9 mouse cellular contexts compared by ENCODE assay signal in genomic region chr11:120629911-120630310, GRCm38 (mm10). TPM values are rescaled to one million over a fixed set of nuclear protein-coding genes. Genes with fewer than 3 reads are reported as not detected.
DNase-seq lines count a peak whose midpoint lies in the region; ATAC-seq and TF ChIP-seq lines count a peak whose summit lies in the region.
"Had no signal": no experiment of that assay in that cellular context is flagged by ENCODE, and none has a peak within 500 bp of the region (broad histone marks: within the 10 kb centered on the region; RNA-seq: fewer than 3 reads in every experiment).

No protein-coding gene starts in this region.

- H3K27me3 ChIP-seq in forebrain, embryonic 11.5 days (ENCODE audit: control insufficient read depth, insufficient read depth, low read length), result no peaks in the 10 kb centered on the region; the same call in 1 of the 2 replicates
- H3K27me3 ChIP-seq in forebrain, embryonic 15.5 days, result no peaks in the 10 kb centered on the region
- H3K27me3 ChIP-seq: Patski had no signal

- peaks cover 5% of the 10 kb centered on the region; the same call in 1 of the 2 replicates for H3K36me3 ChIP-seq in forebrain, embryonic 11.5 days (ENCODE audit: control insufficient read depth, insufficient read depth, low read length)
- peaks cover 22% of the 10 kb centered on the region for H3K36me3 ChIP-seq in forebrain, embryonic 15.5 days

- 0 out of 2 replicates have a peak overlapping the region, but pooled peaks have one; percentile 29 for H3K9ac ChIP-seq in forebrain, embryonic 11.5 days (ENCODE audit: low read length)
- H3K9ac ChIP-seq in forebrain, embryonic 15.5 days (replicated peaks), result no peak overlapping the region

- H3K9me3 ChIP-seq in forebrain, embryonic 11.5 days (ENCODE audit: control insufficient read depth, low read length), result no peaks in the 10 kb centered on the region
- H3K9me3 ChIP-seq in forebrain, embryonic 15.5 days, result no peaks in the 10 kb centered on the region

- H3K4me1 ChIP-seq in forebrain, embryonic 11.5 days (replicated peaks; ENCODE audit: control insufficient read depth, insufficient read depth, low read length), result peaks cover 22% of the 10 kb centered on the region
- H3K4me1 ChIP-seq in forebrain, embryonic 15.5 days, result peaks cover 45% of the 10 kb centered on the region
- peaks cover 51% of the 10 kb centered on the region for H3K4me1 ChIP-seq in bone marrow macrophage, adult 2 months (ENCODE audit: control insufficient read depth, insufficient read depth, low read length)

- 22% methylated on average over 7 of the region's 7 CpGs for WGBS in forebrain, embryonic 11.5 days
- WGBS in forebrain, embryonic 15.5 days, result 44% methylated on average over 7 of the region's 7 CpGs

- TF ChIP-seq CTCF in bone marrow macrophage, adult 2 months (IDR thresholded peaks at IDR 0.05; ENCODE audit: low read depth, low read length), result no peak

- DNase-seq in forebrain, embryonic 11.5 days (ENCODE audit: low spot score), result no peak
- DNase-seq in heart, adult 8-10 months (ENCODE audit: low spot score), result peak; percentile 57
- peak; percentile 67 to 69 for DNase-seq in kidney, adult 8-10 months
- DNase-seq in lung, postnatal 14 days, result peak; percentile 39
- DNase-seq in yolk sac, embryonic 10.5 days (ENCODE audit: low spot score), result peak; percentile 74
- DNase-seq in left cerebral cortex, adult 9 months (ENCODE audit: low spot score in 2 of 2), result no peak

- no peak overlapping the region for H3K4me3 ChIP-seq in forebrain, embryonic 11.5 days (ENCODE audit: low read depth, low read length)
- no peak overlapping the region for H3K4me3 ChIP-seq in forebrain, embryonic 15.5 days
- peak overlapping the region; percentile 62 for H3K4me3 ChIP-seq in bone marrow macrophage, adult 2 months (ENCODE audit: insufficient read depth, low read length)

- no peak for ATAC-seq in forebrain, embryonic 11.5 days (replicated peaks; ENCODE audit: low FRiP score)
- no peak for ATAC-seq in forebrain, embryonic 15.5 days (replicated peaks)
- ATAC-seq: Patski had no signal

- H3K4me2 ChIP-seq in forebrain, embryonic 11.5 days (ENCODE audit: low read depth, low read length, severe bottlenecking), result no peak overlapping the region
- no peak overlapping the region for H3K4me2 ChIP-seq in forebrain, embryonic 15.5 days (replicated peaks)

- TF ChIP-seq POLR2A in bone marrow macrophage, adult 2 months (IDR thresholded peaks at IDR 0.05; ENCODE audit: borderline replicate concordance, low read depth, low read length), result no peak; the same call in 1 of the 2 replicates

- H3K27ac ChIP-seq in forebrain, embryonic 11.5 days (ENCODE audit: low read depth, low read length), result no peak overlapping the region
- H3K27ac ChIP-seq in forebrain, embryonic 15.5 days (replicated peaks), result no peak overlapping the region
- peak overlapping the region; percentile 95 for H3K27ac ChIP-seq in bone marrow macrophage, adult 2 months (ENCODE audit: insufficient read depth, low read depth, low read length)

RNA-seq across cellular contexts. Expression of gene Mafg, which starts 3.5 kb away (rescaled TPM):
- polyA plus RNA-seq in forebrain, embryonic 11.5 days (2014; fragmentation: Nextera tagmentation; extraction: Ambion mirVana), result 25.5 and 26.4 TPM in 2 replicates
- 42.1 and 44.1 TPM in 2 replicates for polyA plus RNA-seq in forebrain, embryonic 15.5 days (2015; fragmentation: Nextera tagmentation; extraction: Ambion mirVana)
- 76.0 and 77.5 TPM in 2 replicates for polyA plus RNA-seq in bone marrow macrophage, adult 2 months (2012; ENCODE audit: insufficient read depth, insufficient read length, missing spikeins)
- 10 to 100 TPM; 33.0 to 47.3 (median 39.2) TPM for total RNA-seq in heart, adult 8-10 months (2022)

RNA-seq across cellular contexts. Expression of gene Sirt7, which starts 4.9 kb away (rescaled TPM):
- polyA plus RNA-seq in forebrain, embryonic 11.5 days (2014; fragmentation: Nextera tagmentation; extraction: Ambion mirVana), result 37.8 and 41.1 TPM in 2 replicates
- polyA plus RNA-seq in forebrain, embryonic 15.5 days (2015; fragmentation: Nextera tagmentation; extraction: Ambion mirVana), result 51.4 and 53.1 TPM in 2 replicates
- polyA plus RNA-seq in bone marrow macrophage, adult 2 months (2012; ENCODE audit: insufficient read depth, insufficient read length, missing spikeins), result 78.5 and 91.5 TPM in 2 replicates
- 10 to 100 TPM in 1 of 4 experiments, 1 to 10 TPM in 3; 6.5 to 10.6 (median 7.6) TPM for total RNA-seq in heart, adult 8-10 months (2022)

RNA-seq across cellular contexts. Expression of gene Pcyt2, which starts 12.2 kb away (rescaled TPM):
- 126 and 134 TPM in 2 replicates for polyA plus RNA-seq in forebrain, embryonic 11.5 days (2014; fragmentation: Nextera tagmentation; extraction: Ambion mirVana)
- polyA plus RNA-seq in forebrain, embryonic 15.5 days (2015; fragmentation: Nextera tagmentation; extraction: Ambion mirVana), result 167 and 174 TPM in 2 replicates
- polyA plus RNA-seq in bone marrow macrophage, adult 2 months (2012; ENCODE audit: insufficient read depth, insufficient read length, missing spikeins), result 52.4 and 64.5 TPM in 2 replicates
- total RNA-seq in heart, adult 8-10 months (2022), result 10 to 100 TPM; 48.1 to 64.4 (median 60.5) TPM

RNA-seq across cellular contexts. Expression of gene Pycr1, which starts 13.7 kb away (rescaled TPM):
- 33.7 and 36.9 TPM in 2 replicates for polyA plus RNA-seq in forebrain, embryonic 11.5 days (2014; fragmentation: Nextera tagmentation; extraction: Ambion mirVana)
- polyA plus RNA-seq in forebrain, embryonic 15.5 days (2015; fragmentation: Nextera tagmentation; extraction: Ambion mirVana), result 30.9 and 35.3 TPM in 2 replicates
- 0.61 and 0.78 TPM in 2 replicates for polyA plus RNA-seq in bone marrow macrophage, adult 2 months (2012; ENCODE audit: insufficient read depth, insufficient read length, missing spikeins)
- 1 to 10 TPM in 3 of 4 experiments, under 1 TPM in 1; 0.91 to 2.8 (median 1.8) TPM for total RNA-seq in heart, adult 8-10 months (2022)

RNA-seq across cellular contexts. Expression of gene Myadml2, which starts 18.0 kb away (rescaled TPM):
- polyA plus RNA-seq in forebrain, embryonic 11.5 days (2014; fragmentation: Nextera tagmentation; extraction: Ambion mirVana), result 0.51 TPM in 1 of 2 replicates, not detected in the other
- 0.47 TPM in 1 of 2 replicates, not detected in the other for polyA plus RNA-seq in forebrain, embryonic 15.5 days (2015; fragmentation: Nextera tagmentation; extraction: Ambion mirVana)
- polyA plus RNA-seq in bone marrow macrophage, adult 2 months (2012; ENCODE audit: insufficient read depth, insufficient read length, missing spikeins), result not detected in 2 replicates
- 100 to 1,000 TPM in 2 of 4 experiments, 10 to 100 TPM in 2; 90.6 to 123 (median 103) TPM for total RNA-seq in heart, adult 8-10 months (2022)
- polyA plus RNA-seq: Patski had no signal

Comparison
In these comparisons a context has a peak if more than half of its experiments do, and no peak if none do; other contexts are left out.
1. DNase-seq: peak in heart, adult 8-10 months (single experiment), kidney, adult 8-10 months (2 of 2), lung, postnatal 14 days (single experiment) and yolk sac, embryonic 10.5 days (single experiment); none in forebrain, embryonic 11.5 days (single experiment) and left cerebral cortex, adult 9 months (0 of 2).